Mouse (Mus musculus): ENCODE results near the gene Cplx1. TPM values are rescaled to one million over a fixed set of nuclear protein-coding genes. Genes with fewer than 3 reads are reported as not detected.

The Cplx1 gene
- 0.58 and 0.85 TPM in 2 replicates for total RNA-seq (2012; rRNA removed)

DNA sequence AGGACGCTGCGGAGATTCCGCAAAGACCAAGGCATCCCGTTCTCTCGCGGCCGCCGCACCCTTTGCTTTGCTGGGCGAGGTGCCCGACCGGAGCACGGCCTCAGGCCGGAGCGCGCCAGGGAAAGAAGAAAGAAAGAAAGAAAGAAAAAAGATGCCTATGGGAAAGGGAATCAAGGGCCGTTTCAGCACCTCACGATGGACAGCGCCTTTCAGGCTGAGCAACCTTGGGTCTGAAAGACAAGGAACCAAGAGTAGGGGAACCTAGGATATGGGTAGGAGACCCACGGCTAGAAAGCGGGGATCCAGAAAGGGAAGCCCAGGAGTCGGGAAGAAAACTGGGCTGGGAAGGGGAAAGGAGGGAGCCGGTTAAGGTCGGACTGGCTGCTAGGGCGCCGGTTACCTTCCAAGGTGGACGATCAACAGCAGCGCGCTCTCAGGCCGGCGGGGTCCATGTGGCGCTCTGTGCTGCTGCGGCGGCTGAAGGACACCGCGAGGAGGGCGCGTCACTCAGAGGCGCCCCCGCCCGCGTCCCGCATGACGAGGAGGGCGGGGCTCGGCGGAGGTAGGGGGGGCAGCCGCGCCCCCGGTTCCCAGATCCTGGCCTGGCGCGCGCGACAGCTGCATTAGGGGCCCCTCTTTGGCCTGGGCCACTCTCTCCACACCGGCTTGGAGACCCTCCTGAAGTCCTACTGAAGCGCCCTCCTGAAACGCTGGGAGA lies at the start of gene Cplx1:
Cplx1 (minus strand) TSS at position 536 of the 718 bp plus-strand sequence.
- in situ Hi-C loops (cut with MboI; ENCODE audit: low sequenced_read_pairs in 2 of 2, unreplicated experiment in 2 of 2) = no loop called here
- DNase-seq (ENCODE audit: low read depth, low spot score) = peak; percentile 70
- peaks cover 0 to 4% of the 10 kb centered on the region in 2 experiments; a peak in 1 of 4 replicates for H3K4me1 ChIP-seq (ENCODE audit: control insufficient read depth in 2 of 2, insufficient read depth in 2 of 2, low read length in 2 of 2, poor library complexity in 1 of 2)
- no peaks in the 10 kb centered on the region for H3K9me3 ChIP-seq (ENCODE audit: control insufficient read depth, insufficient read depth, low read depth, low read length)
- H3K36me3 ChIP-seq (ENCODE audit: control insufficient read depth, insufficient read depth, low read length, poor library complexity, severe bottlenecking) = no peaks in the 10 kb centered on the region
- no peak within 1 kb of the TSS for H3K27ac ChIP-seq (ENCODE audit: insufficient read depth, low read depth, low read length, poor library complexity, severe bottlenecking)
- H3K9ac ChIP-seq (ENCODE audit: insufficient read depth, low read depth, low read length, poor library complexity, severe bottlenecking) = peak within 1 kb of the TSS; percentile 4
- peak within 1 kb of the TSS; percentile 56 to 71 for H3K4me3 ChIP-seq (ENCODE audit: insufficient read depth in 1 of 2, low read depth in 1 of 2, low read length in 2 of 2, poor library complexity in 1 of 2, severe bottlenecking in 1 of 2)
- TF ChIP-seq ZNF384 (IDR thresholded peaks at IDR 0.05; ENCODE audit: low read depth, low read length) (no peak), HCFC1 (IDR thresholded peaks at IDR 0.05; ENCODE audit: borderline replicate concordance, insufficient read depth, low read length) (0 out of 2 replicates have a peak, but pooled peaks have one; percentile 30), ZC3H11A (IDR thresholded peaks at IDR 0.05; ENCODE audit: borderline replicate concordance, low read depth, low read length) (0 out of 2 replicates have a peak, but pooled peaks have one; percentile 5)

DNA sequence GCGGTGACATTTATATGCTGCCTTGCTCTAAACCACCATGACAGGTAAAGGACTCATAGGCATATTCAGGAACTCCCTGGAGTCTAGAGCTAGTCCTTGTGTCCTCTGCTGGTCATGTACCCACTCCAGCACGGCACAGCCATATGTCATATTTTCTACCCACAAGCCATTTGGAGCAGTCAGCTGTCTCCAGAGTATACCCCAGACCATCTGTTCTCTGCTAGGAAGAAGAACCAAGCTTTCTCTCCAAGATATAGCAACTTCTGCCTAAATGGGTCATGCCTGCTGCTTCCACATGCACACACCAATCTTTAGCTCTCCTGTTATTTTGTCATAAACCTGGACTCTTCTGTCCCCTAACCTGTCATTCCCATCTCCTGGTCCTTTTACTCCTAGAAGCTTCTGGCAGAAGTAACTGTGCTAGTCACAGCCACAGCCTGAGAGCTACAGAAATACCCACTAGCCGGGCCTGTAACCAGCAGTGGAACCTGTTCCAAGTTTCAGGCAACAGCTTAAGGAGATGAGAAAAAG lies 31.6 kb upstream of the Cplx1 start:
- no peak overlapping the region for H3K9ac ChIP-seq (ENCODE audit: insufficient read depth, low read depth, low read length, poor library complexity, severe bottlenecking)
- no peaks in the 10 kb centered on the region for H3K9me3 ChIP-seq (ENCODE audit: control insufficient read depth, insufficient read depth, low read depth, low read length)
- in situ Hi-C loops (cut with MboI; ENCODE audit: low sequenced_read_pairs in 2 of 2, unreplicated experiment in 2 of 2) = no loop called here
- DNase-seq (ENCODE audit: low read depth, low spot score) = no peak
- H3K4me3 ChIP-seq (ENCODE audit: insufficient read depth in 1 of 2, low read depth in 1 of 2, low read length in 2 of 2, poor library complexity in 1 of 2, severe bottlenecking in 1 of 2) = no peak overlapping the region
- no peaks in the 10 kb centered on the region for H3K4me1 ChIP-seq (ENCODE audit: control insufficient read depth in 2 of 2, insufficient read depth in 2 of 2, low read length in 2 of 2, poor library complexity in 1 of 2)
- no peak overlapping the region for H3K27ac ChIP-seq (ENCODE audit: insufficient read depth, low read depth, low read length, poor library complexity, severe bottlenecking)
- H3K36me3 ChIP-seq (ENCODE audit: control insufficient read depth, insufficient read depth, low read length, poor library complexity, severe bottlenecking) = peaks cover 36% of the 10 kb centered on the region
- TF ChIP-seq MAFK (IDR thresholded peaks at IDR 0.05; ENCODE audit: insufficient read depth, low read depth, low read length) = no peak
- TF ChIP-seq ZNF384 (IDR thresholded peaks at IDR 0.05; ENCODE audit: low read depth, low read length) = no peak
- no peak for TF ChIP-seq HCFC1 (IDR thresholded peaks at IDR 0.05; ENCODE audit: borderline replicate concordance, insufficient read depth, low read length)
- no peak for TF ChIP-seq CHD2 (IDR thresholded peaks at IDR 0.05; ENCODE audit: low read depth, low read length)
- TF ChIP-seq ZC3H11A (IDR thresholded peaks at IDR 0.05; ENCODE audit: borderline replicate concordance, low read depth, low read length) = no peak

DNA sequence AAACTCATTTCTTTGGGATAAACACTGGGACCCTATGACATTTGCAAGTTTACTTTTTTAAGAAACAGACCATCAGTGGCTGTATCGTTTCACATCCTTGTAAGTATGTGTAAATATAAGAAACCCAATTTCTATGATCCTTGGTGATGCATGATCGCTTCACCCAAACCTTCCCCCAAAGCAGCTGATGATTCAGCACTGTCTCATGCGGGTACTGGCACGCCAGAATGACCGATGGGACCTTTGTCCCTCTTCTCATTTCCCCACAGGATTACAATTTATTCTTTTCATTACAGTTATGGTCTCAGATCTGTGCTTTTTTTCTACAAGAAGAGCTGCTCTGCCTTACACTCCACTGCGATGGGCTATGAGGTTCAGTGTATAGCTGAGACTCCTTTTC lies 23.2 kb upstream of the Cplx1 start:
- Histone ChIP-seq H3K27ac (ENCODE audit: insufficient read depth, low read depth, low read length, poor library complexity, severe bottlenecking) (no peak overlapping the region), H3K9me3 (ENCODE audit: control insufficient read depth, insufficient read depth, low read depth, low read length) (no peaks in the 10 kb centered on the region), H3K36me3 (ENCODE audit: control insufficient read depth, insufficient read depth, low read length, poor library complexity, severe bottlenecking) (peaks cover 27% of the 10 kb centered on the region), H3K4me1 (ENCODE audit: control insufficient read depth in 2 of 2, insufficient read depth in 2 of 2, low read length in 2 of 2, poor library complexity in 1 of 2) (no peaks in the 10 kb centered on the region), H3K9ac (ENCODE audit: insufficient read depth, low read depth, low read length, poor library complexity, severe bottlenecking) (no peak overlapping the region), H3K4me3 (ENCODE audit: insufficient read depth in 1 of 2, low read depth in 1 of 2, low read length in 2 of 2, poor library complexity in 1 of 2, severe bottlenecking in 1 of 2) (no peak overlapping the region)
- in situ Hi-C loops (cut with MboI; ENCODE audit: low sequenced_read_pairs in 2 of 2, unreplicated experiment in 2 of 2) = no loop called here
- TF ChIP-seq ZC3H11A (IDR thresholded peaks at IDR 0.05; ENCODE audit: borderline replicate concordance, low read depth, low read length) (no peak), CHD2 (IDR thresholded peaks at IDR 0.05; ENCODE audit: low read depth, low read length) (no peak), MAFK (IDR thresholded peaks at IDR 0.05; ENCODE audit: insufficient read depth, low read depth, low read length) (no peak), HCFC1 (IDR thresholded peaks at IDR 0.05; ENCODE audit: borderline replicate concordance, insufficient read depth, low read length) (no peak), ZNF384 (IDR thresholded peaks at IDR 0.05; ENCODE audit: low read depth, low read length) (no peak)
- no peak for DNase-seq (ENCODE audit: low read depth, low spot score)

GRCm38 (mm10) chr5:108570991-108571390 lies 21.2 kb upstream of the Cplx1 start:
- Histone ChIP-seq H3K36me3 (ENCODE audit: control insufficient read depth, insufficient read depth, low read length, poor library complexity, severe bottlenecking) (peaks cover 20% of the 10 kb centered on the region), H3K4me1 (ENCODE audit: control insufficient read depth in 2 of 2, insufficient read depth in 2 of 2, low read length in 2 of 2, poor library complexity in 1 of 2) (no peaks in the 10 kb centered on the region)
- in situ Hi-C loops (cut with MboI; ENCODE audit: low sequenced_read_pairs in 2 of 2, unreplicated experiment in 2 of 2) = no loop called here

More at GRCm38 (mm10) chr5:108570991-108571390, 21.2 kb upstream of the Cplx1 start:
- Histone ChIP-seq H3K4me3 (ENCODE audit: insufficient read depth in 1 of 2, low read depth in 1 of 2, low read length in 2 of 2, poor library complexity in 1 of 2, severe bottlenecking in 1 of 2) (no peak overlapping the region), H3K27ac (ENCODE audit: insufficient read depth, low read depth, low read length, poor library complexity, severe bottlenecking) (no peak overlapping the region), H3K9me3 (ENCODE audit: control insufficient read depth, insufficient read depth, low read depth, low read length) (no peaks in the 10 kb centered on the region), H3K9ac (ENCODE audit: insufficient read depth, low read depth, low read length, poor library complexity, severe bottlenecking) (no peak overlapping the region)
- DNase-seq (ENCODE audit: low read depth, low spot score) = no peak
- TF ChIP-seq MAFK (IDR thresholded peaks at IDR 0.05; ENCODE audit: insufficient read depth, low read depth, low read length) (no peak), CHD2 (IDR thresholded peaks at IDR 0.05; ENCODE audit: low read depth, low read length) (no peak), HCFC1 (IDR thresholded peaks at IDR 0.05; ENCODE audit: borderline replicate concordance, insufficient read depth, low read length) (no peak), ZC3H11A (IDR thresholded peaks at IDR 0.05; ENCODE audit: borderline replicate concordance, low read depth, low read length) (no peak), ZNF384 (IDR thresholded peaks at IDR 0.05; ENCODE audit: low read depth, low read length) (no peak)
